Mouse (Mus musculus) adrenal gland (tissue): ENCODE data around the gene Fhad1.

Experiments
- intact Hi-C: fragments of 180-260 bp; cut with DNase I; formaldehyde crosslinking; loops from one replicate; pipeline ENCODE4 v1.15.1; 2025

The Fhad1 gene

DNA sequence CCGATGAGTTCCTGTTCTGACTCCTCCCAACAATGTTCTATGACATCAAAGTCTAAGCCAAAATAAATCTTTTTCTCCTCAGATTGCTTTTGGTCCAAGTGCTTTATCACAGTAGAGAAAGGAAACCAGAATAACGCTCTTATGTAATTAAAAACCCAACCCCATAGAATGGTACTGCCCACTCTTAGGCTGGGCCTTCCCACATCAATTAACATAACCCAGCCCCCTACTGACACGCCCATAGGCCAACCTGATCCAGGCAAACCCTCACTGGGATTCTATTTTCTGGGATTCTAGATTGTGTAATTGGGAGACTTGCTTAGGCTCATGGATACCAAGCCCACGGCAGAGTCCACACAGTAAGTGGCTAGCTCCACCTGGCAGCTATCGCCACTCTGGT, 149.9 kb downstream of the Fhad1 start:
- intact Hi-C loops, result no loop called here

DNA sequence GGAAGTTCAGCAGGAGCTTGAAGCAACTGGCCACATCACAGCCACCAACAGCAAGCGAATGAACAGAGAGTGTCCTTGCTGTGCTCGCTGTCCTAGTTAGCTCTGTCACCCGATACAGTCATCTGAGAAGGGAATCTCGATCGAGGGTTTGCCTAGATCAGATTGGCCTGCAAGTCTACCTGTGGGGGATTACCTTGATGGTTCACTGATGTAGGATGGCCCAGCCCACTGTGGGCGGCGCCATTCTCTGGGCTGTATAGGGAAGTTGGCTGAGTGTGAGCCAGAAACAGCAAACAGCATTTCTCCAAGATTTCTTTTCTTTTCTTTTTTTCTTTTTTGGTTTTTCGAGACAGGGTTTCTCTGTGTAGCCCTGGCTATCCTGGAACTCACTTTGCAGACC, 150.4 kb downstream of the Fhad1 start:
- intact Hi-C loops, result no loop called here

DNA sequence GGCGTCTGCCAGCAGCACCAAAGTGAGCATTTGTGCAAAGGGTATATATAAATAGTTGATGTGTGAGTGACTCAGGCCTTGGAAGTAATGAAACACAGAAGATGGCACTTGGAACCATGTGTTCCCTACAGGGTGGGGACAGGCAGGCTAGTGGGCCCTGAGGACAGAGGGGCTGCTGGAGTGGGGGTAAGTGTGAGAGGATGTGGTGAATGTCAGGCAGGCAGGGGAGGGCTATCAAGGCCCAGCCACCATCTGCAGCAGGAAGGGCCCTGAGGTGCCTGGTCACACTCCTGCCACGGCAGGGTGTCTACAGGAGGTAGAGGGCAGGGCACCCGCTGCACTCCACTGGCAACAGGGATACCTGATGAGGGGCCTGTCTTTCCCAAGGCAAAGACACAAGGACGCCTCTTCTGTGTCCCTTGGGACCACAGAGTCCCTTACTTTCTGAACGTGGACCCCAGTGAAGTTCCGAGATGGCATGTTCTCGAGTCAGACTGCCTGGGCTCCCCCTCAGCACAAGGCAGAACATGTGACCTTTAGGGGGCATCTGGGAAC, 151.1 kb downstream of the Fhad1 start:
- intact Hi-C loops, result no loop called here

DNA sequence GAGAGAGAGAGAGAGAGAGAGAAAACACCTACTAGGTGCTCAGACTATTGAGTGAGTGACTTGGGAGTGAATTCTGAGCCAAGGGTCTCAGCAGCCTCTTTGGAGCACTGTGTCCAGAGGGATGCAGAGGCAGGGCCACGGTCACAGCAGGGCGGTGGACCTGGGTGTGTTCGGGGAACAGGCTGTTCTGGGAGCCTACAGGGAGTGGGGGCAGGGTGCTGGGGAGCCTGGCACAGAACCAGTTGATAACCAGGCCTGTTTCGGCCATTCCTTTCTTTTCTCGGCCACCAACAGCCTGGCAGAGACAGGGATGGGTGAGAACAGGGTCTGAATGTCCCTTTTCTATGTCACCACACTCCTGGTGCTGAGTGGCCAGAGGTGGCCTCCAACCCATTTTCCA, 152.0 kb downstream of the Fhad1 start:
- intact Hi-C loops, result no loop called here

DNA sequence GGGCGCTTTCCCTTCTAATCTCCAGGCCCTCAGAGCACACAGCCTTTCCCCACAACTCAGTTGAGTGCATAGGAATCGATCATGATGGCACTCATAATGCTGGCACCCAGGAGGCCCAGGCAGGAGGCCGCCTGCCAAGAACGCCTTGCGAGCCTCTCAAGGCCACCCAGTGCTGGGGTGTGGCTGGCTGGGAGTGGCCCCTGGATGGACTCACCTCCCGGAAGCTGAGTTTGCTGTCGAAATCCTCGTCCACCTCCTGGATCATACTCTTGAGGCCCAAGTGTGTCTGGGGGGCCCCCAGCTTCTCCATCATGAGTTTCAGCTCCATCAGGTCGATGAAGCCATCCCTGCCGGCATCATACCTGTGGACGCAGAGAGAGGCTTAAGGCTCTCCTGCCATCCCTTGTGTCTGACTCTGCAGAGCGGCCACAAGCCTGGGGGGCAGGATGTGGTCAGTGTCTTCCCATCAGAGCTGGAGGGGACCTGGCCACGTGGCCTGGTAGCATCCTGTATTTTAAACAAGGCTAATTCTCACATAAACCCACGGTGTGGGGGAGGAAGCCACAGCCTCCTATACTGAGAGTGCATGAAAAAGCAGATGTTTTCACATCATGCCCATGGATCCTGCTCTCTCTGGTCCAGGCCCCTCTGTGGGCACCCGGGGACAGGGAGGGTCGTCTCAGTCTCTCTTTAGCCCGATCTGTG, 153.1 kb downstream of the Fhad1 start:
- intact Hi-C loops, result no loop called here

DNA sequence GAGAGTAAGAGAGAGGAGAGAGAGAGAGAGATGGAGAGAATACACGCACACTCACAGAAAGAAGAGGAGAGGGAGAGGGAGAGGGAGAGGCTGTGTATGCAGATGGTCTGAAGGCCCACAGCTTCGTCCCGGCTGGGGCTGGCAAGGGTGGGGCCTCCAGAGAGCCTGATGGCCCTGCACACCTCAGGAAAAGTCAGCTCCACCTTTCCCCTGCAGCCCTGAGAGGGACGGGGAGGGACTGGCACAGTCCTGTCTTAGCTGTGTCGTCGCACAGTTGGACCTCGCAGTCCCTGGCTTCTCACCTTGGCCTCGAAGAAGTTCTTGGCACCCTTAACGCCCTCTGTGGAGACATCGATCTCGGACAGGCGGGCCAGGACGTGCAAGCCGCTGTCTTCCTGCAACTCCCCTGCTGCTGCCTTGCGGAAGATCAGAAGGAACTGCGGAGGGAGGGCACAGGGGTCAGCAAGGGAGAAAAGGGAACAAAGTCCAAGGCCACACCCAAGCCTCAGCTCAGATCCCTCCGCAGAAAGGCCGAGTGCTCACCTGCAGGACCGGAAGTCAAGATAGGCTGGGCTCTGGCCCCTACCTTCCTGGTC, 154.5 kb downstream of the Fhad1 start:
- intact Hi-C loops, result no loop called here

DNA sequence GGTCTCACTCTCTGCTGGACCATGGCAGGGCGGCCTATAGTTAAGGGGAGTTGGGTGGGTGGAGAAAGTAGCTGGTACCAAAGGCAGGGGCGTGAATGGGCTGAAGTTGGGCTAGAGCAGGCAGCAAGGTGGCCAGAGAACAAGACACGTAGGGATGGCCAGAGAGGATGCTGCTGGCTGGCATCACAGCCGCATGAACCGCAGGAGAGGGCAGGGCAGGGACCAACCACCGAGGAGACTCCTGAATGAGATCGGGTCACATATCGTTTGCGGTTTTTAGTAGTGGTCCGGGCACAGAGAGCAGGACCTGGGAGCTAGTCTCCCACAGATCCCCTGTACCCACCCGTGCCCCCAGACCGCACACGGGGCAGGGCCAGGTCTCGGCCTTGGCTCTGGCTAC, 155.5 kb downstream of the Fhad1 start:
- intact Hi-C loops, result loop anchor here (10.0 kb wide), 1 partner anchor 455 kb away; no protein-coding TSS in a partner anchor

DNA sequence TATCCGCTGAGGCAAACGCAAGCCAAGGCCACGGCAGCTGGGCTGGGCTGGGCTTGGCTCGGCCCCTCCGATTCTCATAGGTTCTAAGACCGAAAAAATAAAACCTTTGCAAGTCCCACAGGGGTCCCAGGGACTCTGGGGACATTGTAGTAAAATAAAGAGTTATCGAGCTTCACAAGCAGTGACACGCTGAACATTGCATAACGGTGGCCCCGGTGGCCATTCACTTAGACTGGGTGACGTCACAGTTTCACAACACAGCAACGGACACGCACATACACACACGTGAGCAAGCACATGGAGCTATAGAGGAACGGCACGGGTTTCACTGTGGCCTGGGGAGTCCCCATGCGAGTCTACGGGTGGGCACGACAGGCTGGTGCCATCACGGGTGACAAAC, 156.4 kb downstream of the Fhad1 start:
- intact Hi-C loops, result loop anchor here (10.0 kb wide), 1 partner anchor 454 kb away; no protein-coding TSS in a partner anchor

DNA sequence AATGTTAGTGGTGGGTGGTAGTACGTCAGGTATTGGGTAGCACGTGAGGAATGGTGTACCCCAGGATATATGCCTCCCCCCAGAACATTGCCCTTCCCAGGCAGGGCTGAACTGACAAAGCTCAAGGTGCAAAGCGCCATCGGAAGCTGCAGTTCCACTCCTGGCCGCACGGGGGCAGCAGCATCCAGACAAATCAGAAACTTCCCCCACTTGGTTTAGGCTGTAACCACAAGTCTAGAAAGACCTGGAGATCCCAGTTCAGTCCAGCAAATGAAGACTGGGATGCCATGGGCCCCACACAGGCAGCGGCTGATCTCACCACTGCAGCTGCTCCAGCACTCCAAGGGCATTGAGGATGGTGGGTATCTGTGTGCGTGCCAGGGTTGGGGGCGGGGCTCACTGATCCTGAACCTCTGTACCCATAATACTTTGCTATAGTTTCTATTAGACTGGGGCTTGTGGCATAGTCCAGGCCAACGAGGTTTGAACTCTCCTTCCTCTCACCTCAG, 157.4 kb downstream of the Fhad1 start:
- intact Hi-C loops, result loop anchor here (1.0 to 10.0 kb wide), 2 partner anchors 101 to 453 kb away; no protein-coding TSS in a partner anchor

DNA sequence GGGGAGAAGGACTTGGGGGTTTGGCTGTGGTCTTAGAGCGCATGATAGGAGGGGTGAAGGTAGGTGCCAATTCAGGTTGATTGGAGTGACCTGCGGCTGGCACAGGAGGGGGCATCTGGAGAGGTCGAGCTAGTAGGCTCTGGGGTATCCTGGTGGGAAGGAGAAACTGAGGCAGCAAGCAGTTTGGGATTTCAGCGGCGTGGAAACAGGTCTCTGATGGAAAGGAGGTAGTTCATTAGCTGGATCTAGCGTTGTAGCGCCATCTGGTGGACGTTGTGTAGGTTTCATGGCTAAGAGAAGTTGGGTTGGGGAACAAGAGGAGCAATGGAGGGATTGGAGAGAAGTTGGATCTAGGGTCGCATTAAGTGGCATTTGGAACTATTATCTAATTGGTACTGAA, 161.4 kb downstream of the Fhad1 start:
- intact Hi-C loops, result loop anchor here (5.0 to 10.0 kb wide), 2 partner anchors 46 to 449 kb away; no protein-coding TSS in a partner anchor

DNA sequence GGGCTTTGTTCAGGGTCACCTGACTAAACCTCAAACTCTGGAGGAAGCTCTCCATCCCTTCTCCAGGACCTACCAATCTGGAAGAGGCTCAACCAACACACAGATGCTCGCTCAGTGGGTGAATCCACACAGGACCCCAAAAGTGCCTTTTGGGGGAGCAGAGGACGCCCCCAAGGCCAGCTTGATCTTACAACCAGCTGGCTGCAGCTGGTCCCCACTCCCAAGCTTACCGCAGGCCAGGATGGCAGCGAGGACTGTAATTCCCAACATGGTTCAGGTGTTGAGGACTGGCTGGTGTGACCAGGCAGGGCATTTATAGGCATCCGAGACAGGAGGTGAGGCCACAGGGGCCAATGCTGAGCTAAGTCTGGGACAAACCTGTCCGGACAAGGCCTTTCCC, 168.9 kb downstream of the Fhad1 start, which contains the start of gene Ctrc:
Gene Ctrc, minus strand, starts transcription at position 361 of the 400 bp plus-strand sequence.
- intact Hi-C loops, result loop anchor here (5.0 to 10.0 kb wide), 2 partner anchors 229 to 461 kb away; partner anchors contain the start of gene Tmem82
